Mouse (Mus musculus): ENCODE results near the gene Kif2c. TPM values are rescaled to one million over a fixed set of nuclear protein-coding genes. Genes with fewer than 3 reads are reported as not detected.
A peak's percentile ranks its signal among the peaks of the same experiment; 100 is the strongest.

Kif2c gene
- under 1 TPM in 3 of 4 experiments, not detected in 1; 0.15 to 0.42 (median 0.36) TPM for total RNA-seq (2022)

DNA sequence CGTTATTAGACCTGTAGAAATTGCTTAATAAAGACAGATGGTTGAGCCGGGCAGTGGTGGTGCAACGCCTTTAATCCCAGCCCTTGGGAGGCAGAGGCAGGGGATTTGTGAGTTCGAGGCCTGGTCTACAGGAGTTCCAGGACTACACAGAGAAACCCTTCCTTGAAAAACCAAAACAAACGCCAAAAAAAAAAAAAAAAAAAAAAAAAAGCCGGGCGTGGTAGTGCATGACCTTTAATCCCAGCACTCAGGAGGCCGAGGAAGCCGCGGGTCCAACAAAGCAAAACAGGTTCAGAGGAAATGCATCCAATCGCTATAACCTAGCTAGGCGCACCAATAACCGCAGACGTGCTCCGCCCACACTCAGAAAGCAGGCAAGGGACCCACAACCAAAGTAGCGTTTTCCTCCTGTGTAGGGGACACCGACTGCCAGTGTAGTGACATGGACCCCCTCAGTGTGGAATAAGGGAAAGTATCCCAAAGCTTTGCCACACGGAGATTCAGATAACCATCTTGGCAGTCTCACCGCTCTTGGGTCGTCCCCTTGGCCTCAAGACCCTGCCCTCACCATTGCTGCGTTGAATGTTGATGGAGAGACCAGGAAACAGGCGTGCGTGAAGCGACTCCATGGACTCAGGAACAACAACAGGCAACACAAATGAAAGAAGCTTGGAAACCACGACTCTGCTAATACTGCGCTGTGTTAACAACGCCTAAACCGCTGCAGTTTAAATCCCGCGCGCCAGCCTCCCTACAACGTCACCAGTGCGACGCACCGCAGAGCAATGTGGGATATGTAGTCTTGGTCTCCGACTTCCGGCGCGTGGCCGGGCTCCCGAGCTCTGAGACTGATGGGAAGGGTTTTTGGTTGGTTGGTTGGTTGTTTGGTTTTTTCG, at the start of gene Kif2c:
Kif2c (minus strand) TSS at position 777 of the 896 bp plus-strand sequence.
- peak; percentile 90 to 91 for DNase-seq (ENCODE audit: low spot score in 2 of 2)

DNA sequence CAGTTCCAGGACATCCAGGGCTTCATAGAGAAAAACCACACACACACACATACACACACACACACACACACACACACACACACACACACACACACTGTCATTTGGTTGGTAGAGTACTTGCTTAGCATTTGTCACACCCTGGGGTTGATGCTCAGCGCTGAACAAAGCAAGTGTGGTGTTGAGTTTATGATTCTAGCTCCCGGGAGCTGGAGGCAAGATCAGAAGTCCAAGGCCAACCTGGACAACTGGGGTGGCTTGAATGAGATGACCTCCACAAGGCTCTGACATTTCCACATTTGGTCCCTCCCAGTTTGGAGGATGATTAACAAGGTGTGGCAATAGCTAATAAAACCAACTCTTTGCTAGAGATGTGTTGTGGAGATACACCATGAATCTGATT, 48.8 kb upstream of the Kif2c start:
- no peak for DNase-seq (ENCODE audit: low spot score in 2 of 2)

DNA sequence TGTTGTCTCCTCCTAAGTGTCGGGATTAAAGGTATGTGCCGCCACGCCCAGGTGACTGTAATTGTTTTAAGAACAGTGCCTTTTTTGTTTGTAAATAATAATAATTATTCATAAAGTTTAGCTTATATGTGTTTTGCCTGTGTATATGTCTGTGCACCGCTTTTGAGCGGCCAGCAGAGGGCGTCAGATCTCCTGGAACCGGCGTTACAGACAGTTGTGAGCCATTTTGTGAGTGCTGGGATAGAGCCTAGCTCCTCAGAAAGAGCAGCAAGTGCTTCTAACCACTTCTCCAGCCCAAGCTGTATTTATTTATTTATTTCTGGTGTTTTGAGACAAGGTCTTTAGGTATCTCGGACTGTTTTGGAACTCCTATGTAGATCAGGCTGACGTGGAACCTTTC, 47.9 kb upstream of the Kif2c start:
- DNase-seq (ENCODE audit: low spot score in 2 of 2), result no peak

- no peak for DNase-seq (ENCODE audit: low spot score in 2 of 2)
These were observed 47.2 kb upstream of the Kif2c start for GRCm38 (mm10) chr4:117229590-117229989.

DNA sequence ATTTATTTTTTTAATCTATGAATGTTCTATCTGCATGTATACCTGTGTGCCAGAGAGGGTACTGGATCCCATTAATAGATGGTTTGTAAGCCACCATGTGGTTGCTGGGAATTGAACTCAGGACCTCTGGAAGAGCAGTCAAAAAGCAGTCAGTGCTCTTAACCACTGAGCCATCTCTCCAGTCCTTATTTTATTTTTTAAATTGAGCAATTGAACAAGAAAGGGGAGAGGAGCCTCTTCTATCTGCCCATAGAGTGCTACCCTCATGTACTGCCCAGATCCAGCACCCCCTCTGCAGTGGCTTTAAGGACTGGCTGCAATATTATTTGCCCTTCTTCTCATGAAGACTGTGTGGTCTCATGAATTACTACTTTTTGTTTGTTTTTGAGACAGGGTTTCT, 42.8 kb upstream of the Kif2c start:
- DNase-seq (ENCODE audit: low spot score in 2 of 2), result no peak

- DNase-seq (ENCODE audit: low spot score in 2 of 2), result no peak
These were observed 41.7 kb upstream of the Kif2c start for GRCm38 (mm10) chr4:117224122-117224521.

DNA sequence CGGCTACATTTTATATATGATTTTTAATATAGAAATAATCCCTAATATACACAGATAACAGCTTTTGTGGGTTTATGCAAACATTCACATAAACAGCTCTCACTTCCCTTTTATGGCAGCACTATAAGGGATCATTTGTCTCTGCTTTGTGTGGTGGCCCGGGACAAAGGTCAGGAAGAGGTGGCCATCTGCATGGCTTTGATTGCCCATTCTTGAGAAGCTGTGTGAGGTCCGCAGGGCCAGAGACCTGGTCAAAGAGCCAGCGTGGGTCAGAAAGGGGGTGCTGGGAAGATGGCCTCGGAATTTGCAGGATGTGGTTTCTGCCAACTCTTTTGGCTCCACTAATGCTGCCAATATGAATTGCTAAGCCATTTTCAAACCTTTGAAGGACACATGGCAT, 40.6 kb upstream of the Kif2c start:
- no peak for DNase-seq (ENCODE audit: low spot score in 2 of 2)

- no peak for DNase-seq (ENCODE audit: low spot score in 2 of 2)
These were observed 39.4 kb upstream of the Kif2c start for GRCm38 (mm10) chr4:117221836-117222235.

DNA sequence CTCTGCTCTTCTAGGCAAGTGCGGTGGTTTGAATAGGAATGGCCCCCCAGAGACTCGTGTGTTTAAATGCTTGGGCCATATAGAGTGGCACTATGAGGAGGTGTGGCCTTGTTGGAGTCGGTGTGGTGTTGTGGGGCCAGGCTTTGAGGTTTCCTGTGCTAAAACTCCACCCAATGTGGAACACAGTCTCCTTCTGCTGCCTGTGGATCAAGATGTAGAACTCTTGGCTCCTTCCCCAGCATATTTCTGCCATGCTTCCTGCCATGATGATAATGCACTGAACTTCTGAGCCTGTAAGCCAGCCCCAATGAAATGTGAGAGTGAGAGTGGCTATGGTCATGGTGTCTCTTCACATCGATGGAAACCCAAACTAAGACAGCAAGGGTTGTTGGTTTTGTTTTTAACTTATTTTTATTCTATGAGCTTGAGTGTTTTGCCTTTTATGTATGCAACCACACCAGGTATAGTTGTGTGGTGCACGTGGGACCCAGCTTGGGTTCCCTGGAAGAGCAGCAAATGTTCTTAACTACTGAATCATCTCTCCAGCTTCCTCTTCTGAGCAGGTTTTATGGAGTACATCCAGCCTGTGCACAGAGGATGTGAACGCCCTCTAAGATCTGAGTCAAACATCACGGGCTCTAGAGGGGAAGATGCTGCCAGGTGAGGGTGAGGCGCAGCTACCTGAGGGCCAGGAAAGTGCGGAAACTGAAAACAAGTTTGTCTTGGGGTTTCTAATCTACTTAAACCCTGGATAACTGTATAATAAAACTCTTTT, 38.5 kb upstream of the Kif2c start:
- no peak for DNase-seq (ENCODE audit: low spot score in 2 of 2)

DNA sequence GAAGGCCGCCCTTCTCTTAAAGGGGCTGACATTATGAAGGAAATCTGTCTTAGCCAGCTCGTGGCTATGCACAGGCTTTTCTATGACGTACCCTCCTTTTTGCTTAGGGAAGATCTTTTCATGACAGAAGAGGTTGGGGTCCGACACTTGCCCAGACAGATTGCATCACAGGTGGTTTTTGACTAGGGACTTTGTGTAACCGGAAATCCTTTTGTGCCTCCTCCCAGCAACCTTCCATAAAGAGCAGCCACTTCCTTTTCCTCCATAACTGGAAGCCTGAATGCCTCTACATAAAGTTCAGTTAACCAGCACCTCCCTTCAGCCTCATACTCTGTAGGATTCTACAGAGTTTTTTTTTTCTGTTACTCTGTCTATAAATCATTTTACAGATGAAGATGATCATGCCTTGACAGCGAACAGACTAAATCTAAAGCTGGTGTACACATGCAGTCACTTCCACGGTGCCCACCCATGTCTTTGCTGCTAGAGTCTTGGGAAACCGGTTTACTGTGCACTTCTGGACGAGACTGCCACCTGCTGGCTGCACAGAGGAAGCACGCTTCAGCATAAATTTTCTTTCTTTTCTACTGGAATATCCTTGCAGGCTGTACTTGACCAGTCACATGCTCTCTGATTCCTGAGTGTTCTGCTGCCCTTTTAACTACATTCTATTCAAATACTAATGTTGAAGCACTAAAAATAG, 36.2 kb upstream of the Kif2c start:
- no peak for DNase-seq (ENCODE audit: low spot score in 2 of 2)

GRCm38 (mm10) chr4:117217029-117217428, 34.6 kb upstream of the Kif2c start:
- DNase-seq (ENCODE audit: low spot score in 2 of 2), result no peak

- no peak for DNase-seq (ENCODE audit: low spot score in 2 of 2)
These were observed 31.8 kb upstream of the Kif2c start for GRCm38 (mm10) chr4:117214250-117214649.

DNA sequence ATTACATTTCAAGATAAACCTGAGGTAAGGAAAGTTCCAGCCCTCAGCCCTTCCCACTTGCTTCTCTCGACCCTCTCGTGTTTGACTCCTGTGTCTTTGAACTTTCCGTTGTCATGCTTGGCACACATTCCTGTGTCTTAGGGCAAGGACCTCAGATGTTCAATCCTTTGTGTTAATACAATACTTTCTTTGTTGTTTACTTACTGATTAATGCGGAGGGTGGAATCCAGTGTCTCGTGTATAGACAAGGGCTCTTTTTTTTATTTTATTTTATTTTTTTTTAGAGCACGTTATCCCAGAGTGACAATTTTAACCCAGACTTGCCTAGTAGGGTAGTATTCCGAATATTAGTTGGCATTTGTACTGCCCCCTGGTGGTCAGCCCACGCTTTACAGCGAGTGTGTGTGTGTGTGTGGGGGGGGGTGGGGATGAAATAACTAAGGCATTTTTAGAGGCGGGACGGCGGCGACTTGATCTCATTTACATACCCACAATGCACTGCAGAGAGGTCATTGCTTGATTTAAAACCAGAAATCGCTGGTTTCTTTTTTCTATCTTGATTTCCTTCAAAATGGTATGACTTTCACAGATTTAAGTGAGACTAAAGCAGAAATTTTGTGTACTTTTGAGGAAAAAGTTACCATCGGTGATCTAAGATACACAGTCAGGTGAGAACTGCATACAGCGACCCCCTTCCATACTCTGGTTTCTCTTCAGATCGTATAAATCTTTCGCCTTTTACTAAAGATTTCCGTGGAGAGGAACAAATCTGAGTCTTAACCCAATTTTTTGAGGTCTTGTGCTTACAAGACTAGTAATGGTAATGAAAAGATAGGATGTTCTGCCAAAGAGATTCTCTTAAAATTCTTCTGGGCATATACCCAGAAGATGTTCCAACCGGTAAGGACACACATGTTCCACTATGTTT, 28.0 kb upstream of the Kif2c start:
- peak in 1 of 2 experiments; percentile 47 for DNase-seq (ENCODE audit: low spot score in 2 of 2)

- no peak for DNase-seq (ENCODE audit: low spot score in 2 of 2)
These were observed 27.2 kb upstream of the Kif2c start for GRCm38 (mm10) chr4:117209592-117209991.

DNA sequence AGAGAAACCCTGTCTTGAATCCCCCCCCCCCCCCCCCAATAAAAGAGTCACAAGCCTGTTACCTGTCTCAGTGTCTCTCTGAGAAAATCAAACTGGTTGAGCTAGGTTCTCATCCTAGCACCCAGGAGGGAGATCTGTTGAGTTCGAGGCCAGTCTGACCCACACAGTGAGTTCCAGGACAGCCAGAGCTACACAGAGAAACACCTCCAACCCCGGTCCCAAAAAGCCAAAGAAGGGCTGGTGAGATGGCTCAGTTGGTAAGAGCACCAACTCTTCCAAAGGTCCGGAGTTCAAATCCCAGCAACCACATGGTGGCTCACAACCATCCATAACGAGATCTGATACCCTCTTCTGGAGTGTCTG, 20.5 kb upstream of the Kif2c start:
- DNase-seq (ENCODE audit: low spot score in 2 of 2), result no peak

- no peak for DNase-seq (ENCODE audit: low spot score in 2 of 2)
These were observed 19.9 kb upstream of the Kif2c start for GRCm38 (mm10) chr4:117202046-117202991.

- DNase-seq (ENCODE audit: low spot score in 2 of 2), result no peak
These were observed 9.4 kb upstream of the Kif2c start for GRCm38 (mm10) chr4:117191804-117192203.

DNA sequence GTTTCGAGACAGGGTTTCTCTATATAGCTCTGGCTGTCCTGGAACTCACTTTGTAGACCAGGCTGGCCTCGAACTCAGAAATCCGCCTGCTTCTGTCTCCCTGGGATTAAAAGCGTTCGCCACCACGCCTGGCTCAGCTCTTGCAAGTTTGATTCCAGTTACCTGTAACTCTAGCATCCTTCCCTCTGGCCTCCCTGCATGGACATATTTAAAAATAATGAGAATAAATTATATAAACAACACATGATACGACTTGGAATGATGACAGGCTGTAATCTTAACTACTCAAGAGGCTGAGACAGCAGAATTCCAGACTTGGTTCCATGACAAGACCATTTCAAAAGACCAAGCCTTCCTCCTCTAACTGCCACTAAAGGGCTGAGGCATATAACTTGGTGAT, 8.2 kb upstream of the Kif2c start:
- DNase-seq (ENCODE audit: low spot score in 2 of 2), result no peak

GRCm38 (mm10) chr4:117189856-117190543, 7.6 kb upstream of the Kif2c start:
- no peak for DNase-seq (ENCODE audit: low spot score in 2 of 2)
